Mouse (Mus musculus): ENCODE measurements around the gene Gcfc2.

DNA sequence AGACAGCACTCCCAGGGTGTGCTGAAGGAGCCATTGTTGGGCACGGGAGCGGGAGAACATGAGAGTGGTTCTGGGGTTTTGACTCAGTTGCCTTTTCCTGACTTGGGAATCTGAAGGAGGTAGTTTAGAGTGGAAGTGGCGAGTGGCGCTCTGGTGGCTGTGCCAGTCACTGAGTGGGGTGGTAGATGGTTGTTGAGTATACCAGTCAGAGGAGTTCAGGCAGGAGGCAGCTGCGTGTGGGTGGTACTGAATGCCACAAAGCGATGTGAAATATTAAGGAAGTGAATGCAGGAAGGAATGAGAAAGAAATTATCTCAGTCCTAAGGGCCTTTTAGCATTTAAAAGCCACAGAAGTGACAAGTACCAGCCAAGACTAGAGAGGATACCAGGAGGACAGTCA, 23.4 kb downstream of the Gcfc2 start:
- TF ChIP-seq CTCF (IDR thresholded peaks at IDR 0.05; ENCODE audit: low read depth, low read length) (no peak), EP300 (IDR thresholded peaks at IDR 0.05; ENCODE audit: insufficient read depth, low read depth, low read length) (no peak)
